Mouse (Mus musculus): ENCODE results near the gene Gper1.

GRCm38 (mm10) chr5:139457241-139457640, 34.3 kb downstream of the Gper1 start:
- TF ChIP-seq CTCF (IDR thresholded peaks at IDR 0.05; ENCODE audit: control insufficient read depth, insufficient read depth, low read length) (no peak), POLR2A (IDR thresholded peaks at IDR 0.05; ENCODE audit: borderline replicate concordance, control insufficient read depth, low read depth, low read length) (no peak)
